Mouse (Mus musculus) adrenal gland, adult 2 months (tissue): Measurements from ENCODE around the gene Aipl1. TPM values are rescaled to one million over a fixed set of nuclear protein-coding genes. Genes with fewer than 3 reads are reported as not detected.
"Not testable (repeated sequence)": the region's sequence is repeated elsewhere in the genome, so short reads cannot be mapped to it uniquely, and the experiment has no call there.

Experiments
- DNase-seq: peaks from one replicate; pipeline ENCODE4 v3.0.0; 2021
- polyA plus RNA-seq: library from polyadenylated mRNA; depleted of rRNA; stranded (reverse); fragments of >200 nt; gene quantifications from 2 replicates; pipeline ENCODE4 v1.2.3, GENCODE M21; 2012
- total RNA-seq, 2 experiments: library from RNA; stranded (reverse); gene quantifications; 2 replicates each; pipeline ENCODE4 v1.2.3; 2021

Aipl1 gene
- total and polyA plus RNA-seq, 3 experiments = 0.06 TPM; not detected in 2

- no peak for DNase-seq
Observed at GRCm38 (mm10) chr11:72016518-72017252, 20.6 kb downstream of the Aipl1 start.

- no peak for DNase-seq
Observed at GRCm38 (mm10) chr11:72014674-72015073, 22.6 kb downstream of the Aipl1 start.

GRCm38 (mm10) chr11:72011955-72012354 is 25.4 kb downstream of the Aipl1 start:
- DNase-seq = no peak

DNA sequence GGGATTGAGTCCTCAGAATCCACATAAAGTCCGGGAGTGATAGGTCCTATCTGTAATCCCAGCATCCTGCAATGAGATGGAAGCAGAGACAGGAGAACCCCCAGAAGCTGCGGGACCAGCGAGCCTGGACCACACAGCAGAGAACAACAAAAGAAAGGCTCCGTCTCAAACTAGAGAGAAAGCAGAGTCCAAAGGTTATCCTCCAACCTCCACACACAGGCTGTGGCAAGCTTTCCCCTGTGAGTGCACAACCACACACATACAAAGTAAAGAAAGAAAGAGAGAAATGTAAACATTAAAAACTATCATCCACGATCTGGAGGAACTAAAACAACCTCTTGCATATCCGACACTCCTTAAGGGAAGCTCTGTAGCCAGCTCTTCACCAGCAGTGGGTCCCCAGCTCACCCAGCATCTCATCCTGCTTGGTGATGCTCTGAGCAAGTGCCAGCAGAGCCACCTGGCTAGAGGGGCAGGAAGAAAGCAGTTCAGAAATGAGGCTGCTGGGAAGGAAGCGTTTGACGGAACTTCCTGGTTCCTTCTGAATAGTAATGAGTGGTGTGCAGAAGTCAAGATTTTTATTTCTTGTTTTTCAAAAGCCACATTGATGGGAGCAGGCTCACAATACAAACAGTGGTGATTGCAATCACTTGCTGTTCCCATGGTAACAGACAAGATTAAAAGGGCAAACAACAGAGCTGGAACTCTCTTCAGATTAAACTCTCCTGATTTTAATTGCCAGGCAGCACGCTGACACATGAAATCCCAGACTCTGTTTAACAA is 26.2 kb downstream of the Aipl1 start:
- no peak for DNase-seq

GRCm38 (mm10) chr11:72010367-72010766 is 26.9 kb downstream of the Aipl1 start:
- DNase-seq = no peak

- no peak for DNase-seq
Observed at GRCm38 (mm10) chr11:72005547-72005946, 31.8 kb downstream of the Aipl1 start.

DNA sequence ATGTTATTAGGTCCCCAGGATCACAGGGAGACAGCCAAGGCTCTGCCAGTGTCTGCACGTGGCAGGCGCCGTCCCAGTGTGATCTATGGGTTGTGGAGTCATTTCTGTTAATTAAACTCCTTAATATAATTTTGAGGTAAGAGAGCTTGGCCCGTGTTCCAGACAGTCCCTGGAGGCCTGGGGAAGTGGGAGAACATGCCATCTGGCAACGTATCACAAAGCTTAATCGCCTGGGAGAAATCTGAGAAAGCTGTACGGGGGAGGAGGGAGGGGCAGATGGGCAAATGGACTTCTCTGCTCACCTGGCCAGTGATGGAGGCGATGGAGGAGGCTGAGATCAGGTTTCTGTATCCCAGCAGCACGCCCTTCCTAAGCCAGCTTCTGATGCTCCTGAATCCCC is 34.1 kb downstream of the Aipl1 start:
- peak; percentile 22 for DNase-seq

DNA sequence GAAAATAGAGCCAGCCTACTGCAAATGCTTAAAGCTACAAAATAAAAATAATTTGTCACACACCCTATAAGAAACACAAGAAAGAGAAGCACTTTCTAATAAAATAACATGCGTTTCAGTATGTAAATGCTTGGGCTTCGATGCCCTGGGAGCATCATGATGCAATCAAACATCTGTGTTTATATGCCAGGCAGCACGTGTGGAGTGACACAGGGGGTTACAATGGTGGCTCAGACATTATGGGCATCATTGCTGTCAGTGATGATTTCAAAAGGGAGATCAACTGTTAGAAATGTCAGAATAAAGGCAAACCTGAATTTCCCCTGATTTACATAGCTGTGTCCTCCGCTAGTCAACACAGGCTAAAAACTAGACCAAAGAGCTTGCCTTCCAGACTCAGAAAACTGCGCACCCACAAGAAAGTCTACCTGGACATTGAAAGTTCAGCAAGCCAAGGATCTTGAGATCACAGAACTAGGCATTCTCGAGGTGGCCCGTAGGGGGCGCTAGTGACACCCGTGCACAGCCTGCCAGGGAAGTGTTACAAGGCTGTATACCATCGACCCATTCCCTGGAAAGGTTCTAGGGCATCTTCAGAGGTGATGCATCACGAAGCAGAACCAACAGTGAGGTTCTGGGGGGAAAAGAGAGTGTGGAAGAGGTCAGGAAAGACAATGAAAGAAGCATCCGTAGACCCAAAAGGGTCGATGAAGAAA is 35.0 kb downstream of the Aipl1 start:
- peak; percentile 23 for DNase-seq

DNA sequence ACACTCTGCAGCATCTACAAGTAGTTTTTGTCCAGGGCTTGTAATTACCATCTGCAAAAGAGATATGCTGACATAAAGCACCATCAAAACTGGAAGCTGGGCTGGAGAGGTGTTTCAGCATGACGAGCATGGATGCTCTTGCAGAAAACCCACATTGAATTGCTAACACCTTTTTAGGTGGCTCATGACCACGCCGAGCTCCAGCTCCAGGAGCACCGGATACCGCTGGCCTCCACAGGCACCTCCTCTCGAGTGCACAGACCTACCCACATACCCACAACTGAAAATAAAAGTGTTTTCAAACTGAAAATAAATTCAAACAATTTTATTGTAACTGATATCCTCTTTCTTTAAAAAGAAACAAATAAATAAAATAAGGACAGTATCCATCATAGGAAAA is 37.1 kb downstream of the Aipl1 start:
- DNase-seq = no peak

DNA sequence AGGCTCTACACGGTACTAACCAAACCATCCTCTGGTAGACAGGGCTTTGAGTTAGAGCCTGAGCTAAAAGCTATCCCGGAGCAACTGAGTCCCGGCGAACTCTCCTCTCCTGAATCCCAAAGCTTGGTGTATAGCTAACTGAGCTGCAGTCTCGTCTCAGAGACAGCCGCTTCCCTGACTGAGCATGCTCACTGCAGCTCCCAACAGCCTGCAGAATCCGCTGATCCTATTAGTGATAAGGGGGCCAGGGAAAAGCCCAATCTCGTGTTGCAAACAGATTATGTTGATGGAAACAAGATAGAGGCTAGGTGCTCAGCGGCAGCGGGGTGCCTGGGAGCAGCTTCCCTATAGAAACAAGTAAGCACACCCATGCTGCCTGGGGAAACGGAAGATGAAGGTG is 40.5 kb downstream of the Aipl1 start:
- DNase-seq = no peak

DNA sequence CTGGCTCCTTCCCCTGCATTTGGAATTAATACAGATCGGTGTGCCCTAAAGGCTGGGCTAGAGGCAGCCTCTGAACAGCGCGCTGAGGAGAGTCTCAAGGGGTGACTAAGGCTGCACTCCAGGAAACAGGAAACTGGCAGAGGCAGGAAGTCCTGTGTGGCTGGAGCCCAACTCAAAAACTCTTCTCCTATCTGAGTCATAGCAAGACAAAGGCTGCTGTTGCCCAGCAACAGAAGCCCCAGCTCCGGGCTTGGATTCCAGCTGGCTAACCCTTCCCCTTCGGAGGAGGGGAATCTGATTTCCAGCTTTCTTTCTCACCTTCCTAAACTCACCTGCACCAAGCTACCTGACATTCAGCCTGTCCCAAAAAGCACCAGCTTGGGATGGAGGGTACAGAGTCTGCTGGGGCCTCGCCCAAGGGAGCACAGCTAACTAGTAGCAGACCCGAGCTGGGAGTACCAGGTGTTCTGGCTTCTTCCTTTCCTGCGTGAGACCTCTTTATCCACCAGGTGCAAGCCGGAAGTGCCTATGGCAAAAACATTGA is 41.3 kb downstream of the Aipl1 start:
- peak; percentile 73 for DNase-seq

DNA sequence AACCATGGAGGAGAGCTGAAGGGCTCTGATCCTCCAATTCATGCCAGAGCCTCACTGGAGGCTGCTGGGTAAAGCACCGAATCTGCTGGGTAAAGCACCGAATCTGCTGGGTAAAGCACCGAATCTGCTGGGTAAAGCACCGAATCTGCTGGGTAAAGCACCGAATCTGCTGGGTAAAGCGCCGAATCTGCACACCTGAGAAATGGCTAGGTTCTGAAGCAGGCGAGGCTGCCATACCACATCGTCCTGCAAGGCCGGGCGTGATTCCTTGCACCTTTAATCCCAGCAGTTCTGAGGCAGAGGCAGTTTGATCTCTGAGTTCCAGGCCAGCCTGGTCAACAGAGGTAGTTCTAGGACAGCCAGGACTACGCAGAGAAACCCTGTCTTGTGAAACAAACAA is 44.9 kb downstream of the Aipl1 start:
- DNase-seq = no peak

DNA sequence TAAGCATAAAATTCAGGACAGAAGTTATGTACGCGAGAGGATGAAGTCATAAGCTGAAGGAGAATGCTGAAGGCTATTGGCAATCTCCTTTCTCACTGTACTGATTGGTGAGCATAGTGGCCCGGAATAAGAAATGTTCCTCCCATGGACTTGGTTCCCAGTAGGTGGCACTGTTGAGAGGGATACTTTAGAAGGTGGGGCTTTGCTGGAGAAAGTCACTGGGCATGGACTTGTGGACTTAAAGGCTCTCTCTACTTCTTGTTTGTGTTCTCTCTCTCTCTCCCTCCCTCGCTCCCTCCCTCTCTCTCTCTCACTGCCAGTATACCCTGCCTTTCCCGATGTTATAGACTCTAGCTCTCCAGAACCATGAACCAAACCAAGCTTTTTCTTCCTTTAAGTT is 45.8 kb downstream of the Aipl1 start:
- DNase-seq = peak; percentile 44

DNA sequence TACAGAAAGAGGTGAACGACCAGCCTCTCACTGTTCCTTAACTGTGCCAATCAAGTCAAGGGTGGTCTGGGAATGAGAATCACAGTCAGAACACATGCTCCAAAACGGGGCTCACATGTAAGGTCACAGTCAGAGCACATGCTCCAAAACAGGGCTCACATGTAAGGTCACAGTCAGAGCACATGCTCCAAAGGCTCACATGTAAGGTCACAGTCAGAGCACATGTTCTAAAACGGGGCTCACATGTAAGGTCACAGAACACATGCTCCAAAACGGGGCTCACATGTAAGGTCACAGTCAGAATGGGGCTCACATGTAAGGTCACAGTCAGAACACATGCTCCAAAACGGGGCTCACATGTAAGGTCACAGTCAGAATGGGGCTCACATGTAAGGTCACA is 47.9 kb downstream of the Aipl1 start:
- DNase-seq = not testable (repeated sequence)

GRCm38 (mm10) chr11:71987159-71988150 is 49.9 kb downstream of the Aipl1 start:
- DNase-seq = no peak

- DNase-seq = no peak
Observed at GRCm38 (mm10) chr11:71985783-71986182, 51.5 kb downstream of the Aipl1 start.

GRCm38 (mm10) chr11:71985101-71985711 is 52.1 kb downstream of the Aipl1 start:
- DNase-seq = no peak

- no peak for DNase-seq
Observed at GRCm38 (mm10) chr11:71984093-71984492, 53.2 kb downstream of the Aipl1 start.
